Mouse (Mus musculus): ENCODE data around the gene Colca2. TPM values are rescaled to one million over a fixed set of nuclear protein-coding genes. Genes with fewer than 3 reads are reported as not detected.

Gene Colca2
- polyA plus RNA-seq, 1 experiment from 2014 or later: 2.9 TPM

GRCm38 (mm10) chr9:51258426-51258825 lies 19.9 kb downstream of the Colca2 start:
- H3K27ac ChIP-seq (replicated peaks; ENCODE audit: low read depth, low read length): no peak overlapping the region
- no peak for DNase-seq (ENCODE audit: low spot score)
- H3K9ac ChIP-seq (replicated peaks; ENCODE audit: low read length): no peak overlapping the region
- WGBS: 85% methylated on average over 5 of the region's 5 CpGs
- no peaks in the 10 kb centered on the region for H3K9me3 ChIP-seq (replicated peaks; ENCODE audit: control insufficient read depth, low read length)
- no peak overlapping the region for H3K4me3 ChIP-seq (ENCODE audit: low read depth, low read length)
- no peak overlapping the region for H3K4me2 ChIP-seq (ENCODE audit: low read depth, low read length)
- no peaks in the 10 kb centered on the region for H3K27me3 ChIP-seq (ENCODE audit: control insufficient read depth, insufficient read depth, low read length)
- no peaks in the 10 kb centered on the region for H3K4me1 ChIP-seq (ENCODE audit: control insufficient read depth, insufficient read depth, low read length)
- ATAC-seq (replicated peaks; ENCODE audit: insufficient number of reproducible peaks, low FRiP score, low TSS enrichment, low read depth): no peak
- H3K36me3 ChIP-seq (replicated peaks; ENCODE audit: control insufficient read depth, insufficient read depth, low read depth, low read length): no peaks in the 10 kb centered on the region

- Histone ChIP-seq H3K27ac (replicated peaks; ENCODE audit: low read depth, low read length) (no peak overlapping the region), H3K4me1 (ENCODE audit: control insufficient read depth, insufficient read depth, low read length) (no peaks in the 10 kb centered on the region), H3K9ac (replicated peaks; ENCODE audit: low read length) (no peak overlapping the region), H3K9me3 (replicated peaks; ENCODE audit: control insufficient read depth, low read length) (no peaks in the 10 kb centered on the region), H3K4me3 (ENCODE audit: low read depth, low read length) (no peak overlapping the region), H3K4me2 (ENCODE audit: low read depth, low read length) (no peak overlapping the region), H3K27me3 (ENCODE audit: control insufficient read depth, insufficient read depth, low read length) (no peaks in the 10 kb centered on the region), H3K36me3 (replicated peaks; ENCODE audit: control insufficient read depth, insufficient read depth, low read depth, low read length) (no peaks in the 10 kb centered on the region)
- WGBS: 74% methylated on average over 4 of the region's 4 CpGs
- no peak for DNase-seq (ENCODE audit: low spot score)
- ATAC-seq (replicated peaks; ENCODE audit: insufficient number of reproducible peaks, low FRiP score, low TSS enrichment, low read depth): no peak
Measured at GRCm38 (mm10) chr9:51256780-51257502, 21.4 kb downstream of the Colca2 start.

- Histone ChIP-seq H3K9ac (replicated peaks; ENCODE audit: low read length) (no peak overlapping the region), H3K27me3 (ENCODE audit: control insufficient read depth, insufficient read depth, low read length) (no peaks in the 10 kb centered on the region), H3K4me1 (ENCODE audit: control insufficient read depth, insufficient read depth, low read length) (no peaks in the 10 kb centered on the region), H3K4me2 (ENCODE audit: low read depth, low read length) (no peak overlapping the region), H3K27ac (replicated peaks; ENCODE audit: low read depth, low read length) (no peak overlapping the region), H3K36me3 (replicated peaks; ENCODE audit: control insufficient read depth, insufficient read depth, low read depth, low read length) (no peaks in the 10 kb centered on the region), H3K9me3 (replicated peaks; ENCODE audit: control insufficient read depth, low read length) (no peaks in the 10 kb centered on the region), H3K4me3 (ENCODE audit: low read depth, low read length) (no peak overlapping the region)
- DNase-seq (ENCODE audit: low spot score) (no peak), ATAC-seq (replicated peaks; ENCODE audit: insufficient number of reproducible peaks, low FRiP score, low TSS enrichment, low read depth) (no peak)
- 71% methylated on average over 12 of the region's 12 CpGs for WGBS
Measured at GRCm38 (mm10) chr9:51238741-51239385, 39.5 kb downstream of the Colca2 start.

- Histone ChIP-seq H3K27me3 (ENCODE audit: control insufficient read depth, insufficient read depth, low read length) (no peaks in the 10 kb centered on the region), H3K4me3 (ENCODE audit: low read depth, low read length) (no peak overlapping the region), H3K36me3 (replicated peaks; ENCODE audit: control insufficient read depth, insufficient read depth, low read depth, low read length) (no peaks in the 10 kb centered on the region), H3K9me3 (replicated peaks; ENCODE audit: control insufficient read depth, low read length) (no peaks in the 10 kb centered on the region), H3K27ac (replicated peaks; ENCODE audit: low read depth, low read length) (no peak overlapping the region), H3K4me2 (ENCODE audit: low read depth, low read length) (no peak overlapping the region), H3K9ac (replicated peaks; ENCODE audit: low read length) (no peak overlapping the region), H3K4me1 (ENCODE audit: control insufficient read depth, insufficient read depth, low read length) (no peaks in the 10 kb centered on the region)
- WGBS: 94% methylated on average over 8 of the region's 8 CpGs
- ATAC-seq (replicated peaks; ENCODE audit: insufficient number of reproducible peaks, low FRiP score, low TSS enrichment, low read depth) (no peak), DNase-seq (ENCODE audit: low spot score) (no peak)
Measured at GRCm38 (mm10) chr9:51232163-51232562, 46.2 kb downstream of the Colca2 start.

- H3K4me2 ChIP-seq (ENCODE audit: low read depth, low read length): no peak overlapping the region
- no peak overlapping the region for H3K4me3 ChIP-seq (ENCODE audit: low read depth, low read length)
- no peaks in the 10 kb centered on the region for H3K4me1 ChIP-seq (ENCODE audit: control insufficient read depth, insufficient read depth, low read length)
- no peak overlapping the region for H3K27ac ChIP-seq (replicated peaks; ENCODE audit: low read depth, low read length)
- no peaks in the 10 kb centered on the region for H3K9me3 ChIP-seq (replicated peaks; ENCODE audit: control insufficient read depth, low read length)
- H3K27me3 ChIP-seq (ENCODE audit: control insufficient read depth, insufficient read depth, low read length): no peaks in the 10 kb centered on the region
- H3K9ac ChIP-seq (replicated peaks; ENCODE audit: low read length): no peak overlapping the region
- WGBS: 73% methylated on average over 4 of the region's 4 CpGs
- ATAC-seq (replicated peaks; ENCODE audit: insufficient number of reproducible peaks, low FRiP score, low TSS enrichment, low read depth): no peak
- no peak for DNase-seq (ENCODE audit: low spot score)
- H3K36me3 ChIP-seq (replicated peaks; ENCODE audit: control insufficient read depth, insufficient read depth, low read depth, low read length): no peaks in the 10 kb centered on the region
Measured at GRCm38 (mm10) chr9:51230701-51231389, 47.5 kb downstream of the Colca2 start.

GRCm38 (mm10) chr9:51225636-51226166 lies 52.7 kb downstream of the Colca2 start:
- no peak overlapping the region for H3K4me3 ChIP-seq (ENCODE audit: low read depth, low read length)
- ATAC-seq (replicated peaks; ENCODE audit: insufficient number of reproducible peaks, low FRiP score, low TSS enrichment, low read depth) (no peak), DNase-seq (ENCODE audit: low spot score) (no peak)
- 87% methylated on average over 5 of the region's 5 CpGs for WGBS
- no peaks in the 10 kb centered on the region for H3K27me3 ChIP-seq (ENCODE audit: control insufficient read depth, insufficient read depth, low read length)
- H3K4me1 ChIP-seq (ENCODE audit: control insufficient read depth, insufficient read depth, low read length): no peaks in the 10 kb centered on the region
- H3K9me3 ChIP-seq (replicated peaks; ENCODE audit: control insufficient read depth, low read length): no peaks in the 10 kb centered on the region
- H3K27ac ChIP-seq (replicated peaks; ENCODE audit: low read depth, low read length): no peak overlapping the region
- H3K4me2 ChIP-seq (ENCODE audit: low read depth, low read length): no peak overlapping the region
- no peaks in the 10 kb centered on the region for H3K36me3 ChIP-seq (replicated peaks; ENCODE audit: control insufficient read depth, insufficient read depth, low read depth, low read length)
- H3K9ac ChIP-seq (replicated peaks; ENCODE audit: low read length): no peak overlapping the region

Data from embryonic facial prominence, embryonic 11.5 days (tissue).